Mouse (Mus musculus) embryonic fibroblast, embryonic 13.5 days (primary cell): Measurements from ENCODE around the gene Acta2. TPM values are rescaled to one million over a fixed set of nuclear protein-coding genes. Genes with fewer than 3 reads are reported as not detected.

Experiments used
- H3K27ac ChIP-seq: 2 replicates; pipeline ENCODE4 v1.5.1; 2012; ENCODE audit warnings: low read length, control low read depth, inconsistent platforms; ENCODE audit not compliant: insufficient read depth
- H3K4me1 ChIP-seq: 2 replicates; pipeline ENCODE4 v1.6.1; 2011; ENCODE audit warnings: low read length; ENCODE audit not compliant: control insufficient read depth, insufficient read depth
- H3K4me3 ChIP-seq: 2 replicates; pipeline ENCODE4 v1.5.1; 2011; ENCODE audit warnings: mild to moderate bottlenecking, control low read depth, low read length; ENCODE audit not compliant: insufficient read depth
- CTCF ChIP-seq: IDR thresholded peaks from 2 replicates; pipeline ENCODE4 v1.5.1; 2011; ENCODE audit warnings: mild to moderate bottlenecking, control low read depth, low read length, moderate library complexity, borderline replicate concordance; ENCODE audit not compliant: insufficient read depth
- POLR2A ChIP-seq: IDR thresholded peaks from 2 replicates; pipeline ENCODE4 v1.6.1; 2011; ENCODE audit warnings: low read depth, mild to moderate bottlenecking, control low read depth, low read length, moderate library complexity
- polyA plus RNA-seq: library from polyadenylated mRNA; stranded (reverse); fragments of >200 nt; gene quantifications from 2 replicates; pipeline ENCODE4 v1.2.4, GENCODE M21; 2011; ENCODE audit warnings: low read depth; ENCODE audit not compliant: missing spikeins, insufficient read length

The Acta2 gene
- polyA plus RNA-seq, 1 experiment: 5,580 TPM

- TF ChIP-seq CTCF (no peak), POLR2A (no peak)
- Histone ChIP-seq H3K4me1 (no peaks in the 10 kb centered on the region; the same call in none of the 2 replicates), H3K27ac (no peak overlapping the region), H3K4me3 (no peak overlapping the region)
These were observed 15.6 kb upstream of the Acta2 start for GRCm38 (mm10) chr19:34270824-34271464.

GRCm38 (mm10) chr19:34270106-34270726 lies 14.8 kb upstream of the Acta2 start:
- Histone ChIP-seq H3K27ac (no peak overlapping the region), H3K4me1 (no peaks in the 10 kb centered on the region; the same call in none of the 2 replicates), H3K4me3 (no peak overlapping the region)
- no peak for TF ChIP-seq POLR2A
- TF ChIP-seq CTCF: no peak

GRCm38 (mm10) chr19:34268991-34269390 lies 13.6 kb upstream of the Acta2 start:
- Histone ChIP-seq H3K4me1 (no peaks in the 10 kb centered on the region; the same call in none of the 2 replicates), H3K27ac (no peak overlapping the region), H3K4me3 (no peak overlapping the region)
- TF ChIP-seq CTCF: no peak
- TF ChIP-seq POLR2A: no peak

GRCm38 (mm10) chr19:34265604-34266193 lies 10.3 kb upstream of the Acta2 start:
- TF ChIP-seq CTCF (no peak), POLR2A (0 out of 2 replicates have a peak, but pooled peaks have one; percentile 1)
- H3K4me3 ChIP-seq: no peak overlapping the region
- H3K4me1 ChIP-seq: peaks cover 9% of the 10 kb centered on the region
- H3K27ac ChIP-seq: peak overlapping the region; percentile 99

- no peak overlapping the region for H3K4me3 ChIP-seq
- TF ChIP-seq CTCF (no peak), POLR2A (no peak)
- H3K4me1 ChIP-seq: peaks cover 9% of the 10 kb centered on the region
- peak overlapping the region; percentile 1; the same call in 1 of the 2 replicates for H3K27ac ChIP-seq
These were observed 7.0 kb upstream of the Acta2 start for GRCm38 (mm10) chr19:34262273-34262974.

- Histone ChIP-seq H3K27ac (no peak overlapping the region), H3K4me3 (no peak overlapping the region), H3K4me1 (peaks cover 4% of the 10 kb centered on the region)
- TF ChIP-seq CTCF (no peak), POLR2A (no peak)
These were observed 1.5 kb upstream of the Acta2 start for GRCm38 (mm10) chr19:34256936-34257335.

- no peak overlapping the region for H3K4me3 ChIP-seq
- H3K27ac ChIP-seq: peak overlapping the region; percentile 96
- H3K4me1 ChIP-seq: peaks cover 6% of the 10 kb centered on the region
- peak; percentile 23; the same call in 1 of the 2 replicates for TF ChIP-seq POLR2A
- TF ChIP-seq CTCF: no peak
These were observed 759 bp upstream of the Acta2 start for GRCm38 (mm10) chr19:34256149-34256548.

- peaks cover 6% of the 10 kb centered on the region for H3K4me1 ChIP-seq
- TF ChIP-seq POLR2A: peak; percentile 89
- TF ChIP-seq CTCF: no peak
- H3K4me3 ChIP-seq: peak overlapping the region; percentile 76
- H3K27ac ChIP-seq: peak overlapping the region; percentile 96
These were observed 1.1 kb downstream of the Acta2 start for GRCm38 (mm10) chr19:34254101-34254879.

- Histone ChIP-seq H3K4me3 (peak overlapping the region; percentile 35), H3K4me1 (peaks cover 6% of the 10 kb centered on the region), H3K27ac (peak overlapping the region; percentile 47)
- TF ChIP-seq POLR2A (peak; percentile 59), CTCF (no peak)
These were observed 2.9 kb downstream of the Acta2 start for GRCm38 (mm10) chr19:34252450-34252849.
